Mouse (Mus musculus) G1E (cell line): ENCODE results near the gene Tmem242.

ENCODE experiments used
- CTCF ChIP-seq: IDR thresholded peaks from 2 replicates; pipeline ENCODE4 v1.5.1; 2012; ENCODE audit warnings: low read depth, low read length, inconsistent platforms, mixed read lengths
- GATA1 ChIP-seq: IDR thresholded peaks from 2 replicates; pipeline ENCODE4 v1.6.1; 2012; ENCODE audit warnings: borderline replicate concordance, low read length, inconsistent platforms, mixed read lengths
- POLR2AphosphoS5 ChIP-seq: IDR thresholded peaks from 2 replicates; pipeline ENCODE4 v1.6.1; 2012; ENCODE audit warnings: low read depth, low read length, inconsistent platforms; ENCODE audit not compliant: insufficient replicate concordance
- TAL1 ChIP-seq: conservative IDR thresholded peaks from 2 replicates; pipeline ENCODE4 v1.6.1; 2012; ENCODE audit warnings: low read depth, low read length, inconsistent platforms, mixed read lengths

- TF ChIP-seq CTCF (no peak), GATA1 (no peak), POLR2AphosphoS5 (no peak), TAL1 (no peak)
These were observed 26.7 kb upstream of the Tmem242 start for GRCm38 (mm10) chr17:5466736-5467135.
